Mouse (Mus musculus) forebrain, embryonic 14.5 days (tissue): ENCODE results near the gene Dnajb1. TPM values are rescaled to one million over a fixed set of nuclear protein-coding genes. Genes with fewer than 3 reads are reported as not detected.

ENCODE experiments used
- ATAC-seq: fragments of 200-750 bp; cut with Nextera tagmentation; 2 replicates; pipeline ENCODE4 v1.8.0; 2017; ENCODE audit warnings: mild to moderate bottlenecking, moderate library complexity
- DNase-seq: peaks from one replicate; pipeline ENCODE4 v3.0.0-alpha.2; 2015; ENCODE audit warnings: low spot score
- H3K27ac ChIP-seq: fragments of 300-500 bp; sonication (generic); 2 replicates; pipeline ENCODE4 v1.5.1; 2014; ENCODE audit warnings: low read depth, mild to moderate bottlenecking, control low read depth, low read length, moderate library complexity
- H3K27me3 ChIP-seq: fragments of 300-500 bp; sonication (generic); replicated peaks from 2 replicates; pipeline ENCODE4 v1.6.1; 2014; ENCODE audit warnings: low read length, control low read depth, mixed read lengths; ENCODE audit not compliant: control insufficient read depth, insufficient read depth
- H3K36me3 ChIP-seq: fragments of 300-500 bp; sonication (generic); 2 replicates; pipeline ENCODE4 v1.6.1; 2014; ENCODE audit warnings: low read length, control low read depth; ENCODE audit not compliant: control insufficient read depth, insufficient read depth
- H3K4me1 ChIP-seq: fragments of 300-500 bp; sonication (generic); 2 replicates; pipeline ENCODE4 v1.6.1; 2014; ENCODE audit warnings: antibody characterized with exemption, low read length, control low read depth; ENCODE audit not compliant: control insufficient read depth, insufficient read depth
- H3K4me2 ChIP-seq: fragments of 300-500 bp; sonication (generic); 2 replicates; pipeline ENCODE4 v1.6.1; 2014; ENCODE audit warnings: mild to moderate bottlenecking, control low read depth, low read length
- H3K4me3 ChIP-seq: fragments of 300-500 bp; sonication (generic); 2 replicates; pipeline ENCODE4 v1.5.1; 2014; ENCODE audit warnings: low read depth, low read length, control low read depth
- H3K9ac ChIP-seq: fragments of 300-500 bp; sonication (generic); 2 replicates; pipeline ENCODE4 v1.6.1; 2014; ENCODE audit warnings: mild to moderate bottlenecking, low read length, control low read depth, moderate library complexity
- H3K9me3 ChIP-seq: fragments of 300-500 bp; sonication (generic); replicated peaks from 2 replicates; pipeline ENCODE4 v1.6.1; 2016; ENCODE audit warnings: low read length, control low read depth, mixed read lengths; ENCODE audit not compliant: control insufficient read depth
- WGBS: fragments of 180-500 bp; shearing (Covaris S2); extraction: QIAGEN DNeasy Blood & Tissue Kit; methylation state at CpG from one replicate; pipeline ENCODE4 v1.1.7; 2014; 5-methylcytosine and 5-hydroxymethylcytosine counted together
- polyA plus RNA-seq: library from polyadenylated mRNA; unstranded; fragments of >200 nt; fragmentation: Nextera tagmentation; extraction: Ambion mirVana; gene quantifications from 2 replicates; pipeline ENCODE4 v1.2.1, GENCODE M21; 2014

Dnajb1 gene
- polyA plus RNA-seq, 1 experiment from 2014 or later = 30.1 TPM

- Histone ChIP-seq H3K4me2 (no peak overlapping the region), H3K9ac (no peak overlapping the region), H3K4me3 (no peak overlapping the region), H3K4me1 (no peaks in the 10 kb centered on the region), H3K36me3 (peaks cover 41% of the 10 kb centered on the region), H3K27ac (no peak overlapping the region), H3K9me3 (no peaks in the 10 kb centered on the region), H3K27me3 (no peaks in the 10 kb centered on the region)
- 60% methylated on average over 3 of the region's 4 CpGs for WGBS
- no peak for DNase-seq
- no peak for ATAC-seq
These were observed 31.5 kb upstream of the Dnajb1 start for GRCm38 (mm10) chr8:83576516-83576895.

- Histone ChIP-seq H3K4me1 (no peaks in the 10 kb centered on the region), H3K4me3 (no peak overlapping the region), H3K9ac (no peak overlapping the region), H3K9me3 (no peaks in the 10 kb centered on the region), H3K36me3 (peaks cover 37% of the 10 kb centered on the region), H3K4me2 (no peak overlapping the region), H3K27me3 (no peaks in the 10 kb centered on the region), H3K27ac (no peak overlapping the region)
- 73% methylated on average over 4 of the region's 4 CpGs for WGBS
- ATAC-seq = no peak
- no peak for DNase-seq
These were observed 31.1 kb upstream of the Dnajb1 start for GRCm38 (mm10) chr8:83576921-83577320.

GRCm38 (mm10) chr8:83577384-83577791, 30.6 kb upstream of the Dnajb1 start:
- Histone ChIP-seq H3K27me3 (no peaks in the 10 kb centered on the region), H3K36me3 (peaks cover 32% of the 10 kb centered on the region), H3K4me2 (no peak overlapping the region), H3K4me1 (no peaks in the 10 kb centered on the region), H3K4me3 (no peak overlapping the region), H3K9ac (no peak overlapping the region), H3K27ac (no peak overlapping the region), H3K9me3 (no peaks in the 10 kb centered on the region)
- ATAC-seq = no peak
- peak; percentile 22 for DNase-seq
- 65% methylated on average over 9 of the region's 9 CpGs for WGBS

- H3K9me3 ChIP-seq = no peaks in the 10 kb centered on the region
- H3K9ac ChIP-seq = no peak overlapping the region; the same call in 1 of the 2 replicates
- H3K27me3 ChIP-seq = no peaks in the 10 kb centered on the region
- DNase-seq (no peak), ATAC-seq (no peak)
- H3K4me3 ChIP-seq = no peak overlapping the region
- H3K27ac ChIP-seq = peak overlapping the region; percentile 39; the same call in 1 of the 2 replicates
- H3K4me1 ChIP-seq = no peaks in the 10 kb centered on the region
- peaks cover 23% of the 10 kb centered on the region; the same call in 1 of the 2 replicates for H3K36me3 ChIP-seq
- no peak overlapping the region for H3K4me2 ChIP-seq
- 80% methylated on average over 17 of the region's 17 CpGs for WGBS
These were observed 29.6 kb upstream of the Dnajb1 start for GRCm38 (mm10) chr8:83578131-83579055.

GRCm38 (mm10) chr8:83579676-83580075, 28.3 kb upstream of the Dnajb1 start:
- Histone ChIP-seq H3K9me3 (no peaks in the 10 kb centered on the region), H3K4me1 (no peaks in the 10 kb centered on the region), H3K9ac (no peak overlapping the region), H3K27me3 (no peaks in the 10 kb centered on the region), H3K4me3 (no peak overlapping the region), H3K36me3 (peaks cover 22% of the 10 kb centered on the region), H3K27ac (no peak overlapping the region), H3K4me2 (no peak overlapping the region)
- ATAC-seq = no peak
- DNase-seq = no peak
- 90% methylated on average over 8 of the region's 8 CpGs for WGBS

DNA sequence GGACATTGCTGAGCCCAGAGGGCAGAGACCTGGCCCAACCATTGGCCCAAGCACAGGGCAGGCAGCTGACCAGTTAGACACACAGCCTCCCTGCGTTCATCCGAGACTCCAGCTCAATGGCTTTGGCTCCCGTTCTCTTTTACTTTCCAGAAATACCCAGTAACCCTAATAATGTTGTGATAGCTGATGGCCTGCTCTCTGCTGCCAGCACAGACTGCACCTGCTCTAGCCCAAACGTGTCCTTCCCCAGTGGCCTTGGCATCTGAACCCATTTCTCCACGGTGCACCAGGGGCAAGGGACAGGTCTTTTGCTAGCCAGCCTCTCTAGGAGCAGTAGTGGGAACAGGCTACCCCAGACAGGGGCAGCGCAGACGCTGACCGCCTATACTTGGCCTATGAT, 27.2 kb upstream of the Dnajb1 start:
- H3K27me3 ChIP-seq = no peaks in the 10 kb centered on the region
- H3K36me3 ChIP-seq = peaks cover 14% of the 10 kb centered on the region
- H3K4me3 ChIP-seq = no peak overlapping the region
- no peaks in the 10 kb centered on the region for H3K4me1 ChIP-seq
- ATAC-seq (no peak), DNase-seq (no peak)
- no peak overlapping the region for H3K9ac ChIP-seq
- WGBS = 93% methylated on average over 8 of the region's 8 CpGs
- no peaks in the 10 kb centered on the region for H3K9me3 ChIP-seq
- no peak overlapping the region for H3K27ac ChIP-seq
- H3K4me2 ChIP-seq = no peak overlapping the region

GRCm38 (mm10) chr8:83582226-83582625, 25.8 kb upstream of the Dnajb1 start:
- H3K9me3 ChIP-seq = no peaks in the 10 kb centered on the region
- no peak overlapping the region for H3K4me3 ChIP-seq
- H3K9ac ChIP-seq = no peak overlapping the region
- no peak overlapping the region for H3K27ac ChIP-seq
- DNase-seq = no peak
- ATAC-seq = no peak
- peaks cover 14% of the 10 kb centered on the region for H3K36me3 ChIP-seq
- WGBS = 87% methylated on average over 8 of the region's 8 CpGs
- no peak overlapping the region for H3K4me2 ChIP-seq
- H3K4me1 ChIP-seq = no peaks in the 10 kb centered on the region
- H3K27me3 ChIP-seq = no peaks in the 10 kb centered on the region

GRCm38 (mm10) chr8:83583236-83583635, 24.8 kb upstream of the Dnajb1 start:
- no peak overlapping the region for H3K4me2 ChIP-seq
- no peak overlapping the region for H3K9ac ChIP-seq
- no peak overlapping the region for H3K27ac ChIP-seq
- H3K4me3 ChIP-seq = no peak overlapping the region
- peaks cover 16% of the 10 kb centered on the region for H3K36me3 ChIP-seq
- DNase-seq = no peak
- no peak for ATAC-seq
- WGBS = 87% methylated on average over 15 of the region's 15 CpGs
- no peaks in the 10 kb centered on the region for H3K27me3 ChIP-seq
- H3K9me3 ChIP-seq = no peaks in the 10 kb centered on the region
- H3K4me1 ChIP-seq = no peaks in the 10 kb centered on the region

- H3K4me2 ChIP-seq = no peak overlapping the region
- ATAC-seq (no peak), DNase-seq (no peak)
- H3K4me3 ChIP-seq = no peak overlapping the region
- 0 out of 2 replicates have a peak overlapping the region, but pooled peaks have one; percentile 21 for H3K27ac ChIP-seq
- 87% methylated on average over 1 of the region's 1 CpGs for WGBS
- H3K9me3 ChIP-seq = no peaks in the 10 kb centered on the region
- H3K36me3 ChIP-seq = peaks cover 25% of the 10 kb centered on the region
- H3K27me3 ChIP-seq = no peaks in the 10 kb centered on the region
- H3K9ac ChIP-seq = no peak overlapping the region
- H3K4me1 ChIP-seq = no peaks in the 10 kb centered on the region
These were observed 23.2 kb upstream of the Dnajb1 start for GRCm38 (mm10) chr8:83584771-83585170.
